Mouse (Mus musculus): ENCODE results near the gene Syt1. TPM values are rescaled to one million over a fixed set of nuclear protein-coding genes. Genes with fewer than 3 reads are reported as not detected.

Syt1 gene
- polyA plus RNA-seq, 1 experiment from 2014 or later = 5.0 TPM

- 86% methylated on average over 5 of the region's 5 CpGs for WGBS
- H3K27ac ChIP-seq (replicated peaks) = no peak overlapping the region
- H3K27me3 ChIP-seq (ENCODE audit: low read depth, poor library complexity, severe bottlenecking) = no peaks in the 10 kb centered on the region
- no peaks in the 10 kb centered on the region for H3K36me3 ChIP-seq
- no peak for DNase-seq (ENCODE audit: low spot score)
- no peak overlapping the region for H3K4me3 ChIP-seq
- no peaks in the 10 kb centered on the region for H3K4me1 ChIP-seq
- no peaks in the 10 kb centered on the region for H3K9me3 ChIP-seq (replicated peaks)
Measured at GRCm38 (mm10) chr10:108710514-108710913, 300.3 kb downstream of the Syt1 start.

- Histone ChIP-seq H3K36me3 (no peaks in the 10 kb centered on the region), H3K9me3 (replicated peaks) (no peaks in the 10 kb centered on the region; the same call in 1 of the 2 replicates), H3K4me3 (no peak overlapping the region), H3K27me3 (ENCODE audit: low read depth, poor library complexity, severe bottlenecking) (no peaks in the 10 kb centered on the region), H3K4me1 (peaks cover 15% of the 10 kb centered on the region), H3K27ac (replicated peaks) (no peak overlapping the region)
- 93% methylated on average over 3 of the region's 3 CpGs for WGBS
- no peak for DNase-seq (ENCODE audit: low spot score)
Measured at GRCm38 (mm10) chr10:108705658-108706057, 305.1 kb downstream of the Syt1 start.

GRCm38 (mm10) chr10:108701361-108702128, 309.2 kb downstream of the Syt1 start:
- peak; percentile 42 for DNase-seq (ENCODE audit: low spot score)
- Histone ChIP-seq H3K9me3 (replicated peaks) (no peaks in the 10 kb centered on the region; the same call in 1 of the 2 replicates), H3K27ac (replicated peaks) (peak overlapping the region; percentile 78), H3K27me3 (ENCODE audit: low read depth, poor library complexity, severe bottlenecking) (no peaks in the 10 kb centered on the region), H3K4me3 (no peak overlapping the region), H3K4me1 (peaks cover 23% of the 10 kb centered on the region), H3K36me3 (0 out of 2 replicates have a peak, but pooled peaks cover 2% of the 10 kb centered on the region)
- WGBS = 32% methylated on average over 14 of the region's 14 CpGs

GRCm38 (mm10) chr10:108699946-108700345, 310.8 kb downstream of the Syt1 start, which contains the start of gene Gm5136:
Gene Gm5136 (minus strand): TSS chr10:108700160.
- 0 out of 2 replicates have a peak, but pooled peaks cover 2% of the 10 kb centered on the region for H3K36me3 ChIP-seq
- 94% methylated on average over 9 of the region's 9 CpGs for WGBS

GRCm38 (mm10) chr10:108697062-108697461, 313.7 kb downstream of the Syt1 start:
- H3K4me3 ChIP-seq = no peak overlapping the region
- H3K27ac ChIP-seq (replicated peaks) = no peak overlapping the region
- DNase-seq (ENCODE audit: low spot score) = no peak

More at GRCm38 (mm10) chr10:108699946-108700345, 310.8 kb downstream of the Syt1 start, which contains the start of gene Gm5136:
- H3K4me3 ChIP-seq = no peak within 1 kb of the TSS
- H3K9me3 ChIP-seq (replicated peaks) = no peaks in the 10 kb centered on the region; the same call in 1 of the 2 replicates
- H3K27ac ChIP-seq (replicated peaks) = peak within 1 kb of the TSS; percentile 78
- H3K4me1 ChIP-seq = peaks cover 23% of the 10 kb centered on the region
- no peaks in the 10 kb centered on the region for H3K27me3 ChIP-seq (ENCODE audit: low read depth, poor library complexity, severe bottlenecking)
- DNase-seq (ENCODE audit: low spot score) = no peak

GRCm38 (mm10) chr10:108690954-108691353, 319.8 kb downstream of the Syt1 start:
- H3K27me3 ChIP-seq (ENCODE audit: low read depth, poor library complexity, severe bottlenecking) = no peaks in the 10 kb centered on the region
- WGBS = 70% methylated on average over 9 of the region's 9 CpGs
- no peaks in the 10 kb centered on the region for H3K9me3 ChIP-seq (replicated peaks)
- H3K27ac ChIP-seq (replicated peaks) = no peak overlapping the region
- H3K36me3 ChIP-seq = no peaks in the 10 kb centered on the region
- H3K4me1 ChIP-seq = peaks cover 5% of the 10 kb centered on the region; the same call in 1 of the 2 replicates
- no peak overlapping the region for H3K4me3 ChIP-seq
- DNase-seq (ENCODE audit: low spot score) = no peak

More at GRCm38 (mm10) chr10:108697062-108697461, 313.7 kb downstream of the Syt1 start:
- peaks cover 22% of the 10 kb centered on the region for H3K4me1 ChIP-seq
- no peaks in the 10 kb centered on the region for H3K9me3 ChIP-seq (replicated peaks)
- 81% methylated on average over 5 of the region's 5 CpGs for WGBS
- H3K36me3 ChIP-seq = 0 out of 2 replicates have a peak, but pooled peaks cover 2% of the 10 kb centered on the region
- H3K27me3 ChIP-seq (ENCODE audit: low read depth, poor library complexity, severe bottlenecking) = no peaks in the 10 kb centered on the region

GRCm38 (mm10) chr10:108686696-108687095, 324.1 kb downstream of the Syt1 start:
- H3K36me3 ChIP-seq = no peaks in the 10 kb centered on the region
- H3K27me3 ChIP-seq (ENCODE audit: low read depth, poor library complexity, severe bottlenecking) = no peaks in the 10 kb centered on the region
- WGBS = 83% methylated on average over 4 of the region's 4 CpGs
- H3K9me3 ChIP-seq (replicated peaks) = no peaks in the 10 kb centered on the region
- H3K27ac ChIP-seq (replicated peaks) = no peak overlapping the region
- H3K4me1 ChIP-seq = peaks cover 5% of the 10 kb centered on the region; the same call in 1 of the 2 replicates
- no peak for DNase-seq (ENCODE audit: low spot score)
- no peak overlapping the region for H3K4me3 ChIP-seq

GRCm38 (mm10) chr10:108679675-108680390, 330.9 kb downstream of the Syt1 start:
- no peaks in the 10 kb centered on the region for H3K9me3 ChIP-seq (replicated peaks)
- H3K4me3 ChIP-seq = no peak overlapping the region
- H3K27me3 ChIP-seq (ENCODE audit: low read depth, poor library complexity, severe bottlenecking) = no peaks in the 10 kb centered on the region
- no peak for DNase-seq (ENCODE audit: low spot score)
- WGBS = 85% methylated on average over 14 of the region's 14 CpGs
- H3K4me1 ChIP-seq = no peaks in the 10 kb centered on the region
- H3K27ac ChIP-seq (replicated peaks) = no peak overlapping the region; the same call in 1 of the 2 replicates
- H3K36me3 ChIP-seq = no peaks in the 10 kb centered on the region

GRCm38 (mm10) chr10:108677053-108677452, 333.7 kb downstream of the Syt1 start:
- Histone ChIP-seq H3K9me3 (replicated peaks) (no peaks in the 10 kb centered on the region), H3K4me1 (no peaks in the 10 kb centered on the region), H3K27ac (replicated peaks) (no peak overlapping the region), H3K36me3 (no peaks in the 10 kb centered on the region), H3K4me3 (no peak overlapping the region), H3K27me3 (ENCODE audit: low read depth, poor library complexity, severe bottlenecking) (no peaks in the 10 kb centered on the region)
- 88% methylated on average over 8 of the region's 8 CpGs for WGBS
- no peak for DNase-seq (ENCODE audit: low spot score)

GRCm38 (mm10) chr10:108668944-108669343, 341.8 kb downstream of the Syt1 start:
- DNase-seq (ENCODE audit: low spot score) = no peak

GRCm38 (mm10) chr10:108660295-108660694, 350.5 kb downstream of the Syt1 start:
- H3K36me3 ChIP-seq = no peaks in the 10 kb centered on the region
- H3K27me3 ChIP-seq (ENCODE audit: low read depth, poor library complexity, severe bottlenecking) = no peaks in the 10 kb centered on the region
- DNase-seq (ENCODE audit: low spot score) = no peak
- no peaks in the 10 kb centered on the region for H3K4me1 ChIP-seq
- no peak overlapping the region for H3K27ac ChIP-seq (replicated peaks)
- no peak overlapping the region for H3K4me3 ChIP-seq
- 78% methylated on average over 3 of the region's 3 CpGs for WGBS
- H3K9me3 ChIP-seq (replicated peaks) = no peaks in the 10 kb centered on the region

More at GRCm38 (mm10) chr10:108668944-108669343, 341.8 kb downstream of the Syt1 start:
- H3K4me3 ChIP-seq = no peak overlapping the region
- no peaks in the 10 kb centered on the region for H3K36me3 ChIP-seq
- H3K9me3 ChIP-seq (replicated peaks) = no peaks in the 10 kb centered on the region
- no peaks in the 10 kb centered on the region for H3K27me3 ChIP-seq (ENCODE audit: low read depth, poor library complexity, severe bottlenecking)
- H3K4me1 ChIP-seq = no peaks in the 10 kb centered on the region
- 90% methylated on average over 3 of the region's 3 CpGs for WGBS
- no peak overlapping the region for H3K27ac ChIP-seq (replicated peaks)

GRCm38 (mm10) chr10:108658300-108658699, 352.5 kb downstream of the Syt1 start:
- Histone ChIP-seq H3K9me3 (replicated peaks) (no peaks in the 10 kb centered on the region), H3K4me1 (no peaks in the 10 kb centered on the region), H3K27ac (replicated peaks) (no peak overlapping the region), H3K36me3 (no peaks in the 10 kb centered on the region), H3K27me3 (ENCODE audit: low read depth, poor library complexity, severe bottlenecking) (no peaks in the 10 kb centered on the region), H3K4me3 (no peak overlapping the region)
- no peak for DNase-seq (ENCODE audit: low spot score)
- WGBS = 74% methylated on average over 2 of the region's 2 CpGs

GRCm38 (mm10) chr10:108657669-108658068, 353.1 kb downstream of the Syt1 start:
- Histone ChIP-seq H3K36me3 (no peaks in the 10 kb centered on the region), H3K4me1 (no peaks in the 10 kb centered on the region), H3K9me3 (replicated peaks) (no peaks in the 10 kb centered on the region), H3K4me3 (no peak overlapping the region), H3K27ac (replicated peaks) (no peak overlapping the region), H3K27me3 (ENCODE audit: low read depth, poor library complexity, severe bottlenecking) (no peaks in the 10 kb centered on the region)
- no peak for DNase-seq (ENCODE audit: low spot score)

Measured in midbrain, embryonic 10.5 days (tissue).